Mouse (Mus musculus): Measurements from ENCODE around the gene Tmem63a.

GRCm38 (mm10) chr1:180934467-180935419, 7.4 kb upstream of the Tmem63a start, which contains the start of gene Lefty1:
- TF ChIP-seq E2F4 (IDR thresholded peaks at IDR 0.05; ENCODE audit: insufficient replicate concordance, low read depth, low read length) (no peak), ZMIZ1 (IDR thresholded peaks at IDR 0.05; ENCODE audit: low read depth, low read length) (no peak), ZC3H11A (IDR thresholded peaks at IDR 0.05; ENCODE audit: low read depth, low read length) (no peak), CTCF (conservative IDR thresholded peaks at IDR 0.05 in 1 of 2, IDR thresholded peaks at IDR 0.05 in 1 of 2; ENCODE audit: low read depth in 2 of 2, low read length in 2 of 2) (no peak), MAFK (IDR thresholded peaks at IDR 0.05; ENCODE audit: insufficient replicate concordance, low read length) (no peak), CHD2 (IDR thresholded peaks at IDR 0.05; ENCODE audit: low read length) (no peak), ETS1 (conservative IDR thresholded peaks at IDR 0.05; ENCODE audit: low read depth, low read length) (no peak)
